Mouse (Mus musculus) hindbrain, embryonic 16.5 days (tissue): ENCODE results near the gene 4931428L18Rik. TPM values are rescaled to one million over a fixed set of nuclear protein-coding genes. Genes with fewer than 3 reads are reported as not detected.
A peak's percentile ranks its signal among the peaks of the same experiment; 100 is the strongest.

ENCODE experiments used
- ATAC-seq: fragments of 200-750 bp; cut with Nextera tagmentation; 2 replicates; pipeline ENCODE4 v1.8.0; 2017; ENCODE audit warnings: moderate TSS enrichment, moderate library complexity
- H3K27ac ChIP-seq: fragments of 300-500 bp; sonication (generic); 2 replicates; pipeline ENCODE4 v1.5.1; 2014; ENCODE audit warnings: low read depth, mild to moderate bottlenecking, control low read depth, low read length, moderate library complexity
- H3K27me3 ChIP-seq: fragments of 300-500 bp; sonication (generic); replicated peaks from 2 replicates; pipeline ENCODE4 v1.6.1; 2014; ENCODE audit warnings: low read length; ENCODE audit not compliant: control insufficient read depth, insufficient read depth
- H3K36me3 ChIP-seq: fragments of 300-500 bp; sonication (generic); 2 replicates; pipeline ENCODE4 v1.6.1; 2014; ENCODE audit warnings: mild to moderate bottlenecking, low read length, moderate library complexity, mixed read lengths; ENCODE audit not compliant: control insufficient read depth, insufficient read depth
- H3K4me1 ChIP-seq: fragments of 300-500 bp; sonication (generic); 2 replicates; pipeline ENCODE4 v1.6.1; 2014; ENCODE audit warnings: low read depth, low read length; ENCODE audit not compliant: control insufficient read depth, insufficient read depth
- H3K4me2 ChIP-seq: fragments of 300-500 bp; sonication (generic); 2 replicates; pipeline ENCODE4 v1.6.1; 2014; ENCODE audit warnings: mild to moderate bottlenecking, low read length, control low read depth, moderate library complexity
- H3K4me3 ChIP-seq: fragments of 300-500 bp; sonication (generic); 2 replicates; pipeline ENCODE4 v1.5.1; 2014; ENCODE audit warnings: mild to moderate bottlenecking, low read length, control low read depth, moderate library complexity
- H3K9ac ChIP-seq: fragments of 300-500 bp; sonication (generic); 2 replicates; pipeline ENCODE4 v1.6.1; 2014; ENCODE audit warnings: low read depth, mild to moderate bottlenecking, control low read depth, low read length, moderate library complexity
- H3K9me3 ChIP-seq: fragments of 300-500 bp; sonication (generic); 2 replicates; pipeline ENCODE4 v1.6.1; 2014; ENCODE audit warnings: mild to moderate bottlenecking, low read length, moderate library complexity; ENCODE audit not compliant: control insufficient read depth
- WGBS: fragments of 180-500 bp; shearing (Covaris S2); extraction: QIAGEN DNeasy Blood & Tissue Kit; methylation state at CpG from one replicate; pipeline ENCODE4 v1.1.7; 2014; 5-methylcytosine and 5-hydroxymethylcytosine counted together
- polyA plus RNA-seq: library from polyadenylated mRNA; unstranded; fragments of >200 nt; fragmentation: Nextera tagmentation; extraction: Ambion mirVana; gene quantifications from 2 replicates; pipeline ENCODE4 v1.2.1, GENCODE M21; 2015

4931428L18Rik gene
- polyA plus RNA-seq, 1 experiment from 2014 or later: not detected

- no peaks in the 10 kb centered on the region for H3K9me3 ChIP-seq
Observed at GRCm38 (mm10) chr1:31107961-31108360, 114.5 kb downstream of the 4931428L18Rik start.

GRCm38 (mm10) chr1:31102863-31103657, 119.4 kb downstream of the 4931428L18Rik start:
- no peak overlapping the region for H3K27ac ChIP-seq
- H3K9ac ChIP-seq: no peak overlapping the region
- H3K27me3 ChIP-seq: no peaks in the 10 kb centered on the region
- no peaks in the 10 kb centered on the region for H3K36me3 ChIP-seq
- no peak overlapping the region for H3K4me3 ChIP-seq
- peak overlapping the region; percentile 4; the same call in 1 of the 2 replicates for H3K4me2 ChIP-seq
- H3K9me3 ChIP-seq: no peaks in the 10 kb centered on the region
- ATAC-seq: peak; percentile 83
- H3K4me1 ChIP-seq: no peaks in the 10 kb centered on the region; the same call in 1 of the 2 replicates
- 58% methylated on average over 12 of the region's 12 CpGs for WGBS

More at GRCm38 (mm10) chr1:31107961-31108360, 114.5 kb downstream of the 4931428L18Rik start:
- H3K36me3 ChIP-seq: no peaks in the 10 kb centered on the region
- 95% methylated on average over 3 of the region's 3 CpGs for WGBS
- H3K4me3 ChIP-seq: no peak overlapping the region
- no peak overlapping the region for H3K4me2 ChIP-seq
- H3K27me3 ChIP-seq: no peaks in the 10 kb centered on the region
- H3K9ac ChIP-seq: no peak overlapping the region
- no peaks in the 10 kb centered on the region for H3K4me1 ChIP-seq
- no peak overlapping the region for H3K27ac ChIP-seq
- ATAC-seq: no peak

- Histone ChIP-seq H3K4me1 (no peaks in the 10 kb centered on the region; the same call in 1 of the 2 replicates), H3K27me3 (no peaks in the 10 kb centered on the region), H3K9ac (no peak overlapping the region), H3K4me3 (no peak overlapping the region), H3K27ac (no peak overlapping the region), H3K36me3 (no peaks in the 10 kb centered on the region), H3K9me3 (no peaks in the 10 kb centered on the region), H3K4me2 (no peak overlapping the region)
- no peak for ATAC-seq
- whole genome bisulfite sequencing: 74% methylated on average over 2 of the region's 2 CpGs
Observed at GRCm38 (mm10) chr1:31102280-31102679, 120.2 kb downstream of the 4931428L18Rik start.

- Histone ChIP-seq H3K27me3 (no peaks in the 10 kb centered on the region), H3K27ac (no peak overlapping the region), H3K4me3 (no peak overlapping the region), H3K36me3 (no peaks in the 10 kb centered on the region), H3K4me1 (no peaks in the 10 kb centered on the region), H3K9ac (no peak overlapping the region), H3K4me2 (no peak overlapping the region), H3K9me3 (no peaks in the 10 kb centered on the region)
- WGBS: 87% methylated on average over 3 of the region's 3 CpGs
- no peak for ATAC-seq
Observed at GRCm38 (mm10) chr1:31097208-31097607, 125.3 kb downstream of the 4931428L18Rik start.

GRCm38 (mm10) chr1:31096466-31096793, 126.1 kb downstream of the 4931428L18Rik start:
- no peak for ATAC-seq
- Histone ChIP-seq H3K9me3 (no peaks in the 10 kb centered on the region), H3K9ac (no peak overlapping the region), H3K4me3 (no peak overlapping the region), H3K27me3 (no peaks in the 10 kb centered on the region), H3K27ac (no peak overlapping the region), H3K4me1 (no peaks in the 10 kb centered on the region), H3K36me3 (no peaks in the 10 kb centered on the region), H3K4me2 (no peak overlapping the region)
- WGBS: 61% methylated on average over 2 of the region's 2 CpGs

- no peaks in the 10 kb centered on the region for H3K27me3 ChIP-seq
- H3K36me3 ChIP-seq: no peaks in the 10 kb centered on the region
- H3K9ac ChIP-seq: no peak overlapping the region
- no peak overlapping the region for H3K4me2 ChIP-seq
- no peak for ATAC-seq
- WGBS: 77% methylated on average over 5 of the region's 5 CpGs
- H3K4me1 ChIP-seq: no peaks in the 10 kb centered on the region
- no peak overlapping the region for H3K27ac ChIP-seq
- H3K9me3 ChIP-seq: no peaks in the 10 kb centered on the region
- no peak overlapping the region for H3K4me3 ChIP-seq
Observed at GRCm38 (mm10) chr1:31095706-31096465, 126.6 kb downstream of the 4931428L18Rik start.

- no peak for ATAC-seq
- no peaks in the 10 kb centered on the region for H3K27me3 ChIP-seq
- H3K4me1 ChIP-seq: no peaks in the 10 kb centered on the region
- H3K4me3 ChIP-seq: no peak overlapping the region
- no peak overlapping the region for H3K27ac ChIP-seq
- WGBS: 76% methylated on average over 3 of the region's 3 CpGs
- H3K4me2 ChIP-seq: no peak overlapping the region
- no peaks in the 10 kb centered on the region for H3K9me3 ChIP-seq
- H3K9ac ChIP-seq: no peak overlapping the region
- no peaks in the 10 kb centered on the region for H3K36me3 ChIP-seq
Observed at GRCm38 (mm10) chr1:31094792-31095191, 127.7 kb downstream of the 4931428L18Rik start.

- no peaks in the 10 kb centered on the region for H3K4me1 ChIP-seq
- H3K9ac ChIP-seq: no peak overlapping the region
- WGBS: 83% methylated on average over 1 of the region's 1 CpGs
- no peak overlapping the region for H3K4me2 ChIP-seq
- H3K27me3 ChIP-seq: no peaks in the 10 kb centered on the region
- no peaks in the 10 kb centered on the region for H3K36me3 ChIP-seq
- no peaks in the 10 kb centered on the region for H3K9me3 ChIP-seq
- H3K27ac ChIP-seq: no peak overlapping the region
- no peak for ATAC-seq
- H3K4me3 ChIP-seq: no peak overlapping the region
Observed at GRCm38 (mm10) chr1:31093939-31094338, 128.5 kb downstream of the 4931428L18Rik start.

GRCm38 (mm10) chr1:31088686-31089085, 133.8 kb downstream of the 4931428L18Rik start:
- WGBS: 93% methylated on average over 4 of the region's 4 CpGs
- H3K27ac ChIP-seq: no peak overlapping the region
- no peak for ATAC-seq
- no peaks in the 10 kb centered on the region for H3K36me3 ChIP-seq
- H3K9ac ChIP-seq: no peak overlapping the region
- no peaks in the 10 kb centered on the region for H3K9me3 ChIP-seq
- no peaks in the 10 kb centered on the region for H3K4me1 ChIP-seq
- no peak overlapping the region for H3K4me2 ChIP-seq
- H3K27me3 ChIP-seq: no peaks in the 10 kb centered on the region
- no peak overlapping the region for H3K4me3 ChIP-seq
